Mouse (Mus musculus) adrenal gland, adult 2 months (tissue): ENCODE results near the gene Cyth1. TPM values are rescaled to one million over a fixed set of nuclear protein-coding genes. Genes with fewer than 3 reads are reported as not detected.

Source experiments
- DNase-seq: peaks from one replicate; pipeline ENCODE4 v3.0.0; 2021
- polyA plus RNA-seq: library from polyadenylated mRNA; depleted of rRNA; stranded (reverse); fragments of >200 nt; gene quantifications from 2 replicates; pipeline ENCODE4 v1.2.3, GENCODE M21; 2012
- total RNA-seq, 2 experiments: library from RNA; stranded (reverse); gene quantifications; 2 replicates each; pipeline ENCODE4 v1.2.3; 2021

Gene Cyth1
- total and polyA plus RNA-seq, 3 experiments = 13.8 to 34.0 (median 28.9) TPM

GRCm38 (mm10) chr11:118254159-118254951 lies 6.0 kb upstream of the Cyth1 start:
- peak; percentile 51 for DNase-seq

DNA sequence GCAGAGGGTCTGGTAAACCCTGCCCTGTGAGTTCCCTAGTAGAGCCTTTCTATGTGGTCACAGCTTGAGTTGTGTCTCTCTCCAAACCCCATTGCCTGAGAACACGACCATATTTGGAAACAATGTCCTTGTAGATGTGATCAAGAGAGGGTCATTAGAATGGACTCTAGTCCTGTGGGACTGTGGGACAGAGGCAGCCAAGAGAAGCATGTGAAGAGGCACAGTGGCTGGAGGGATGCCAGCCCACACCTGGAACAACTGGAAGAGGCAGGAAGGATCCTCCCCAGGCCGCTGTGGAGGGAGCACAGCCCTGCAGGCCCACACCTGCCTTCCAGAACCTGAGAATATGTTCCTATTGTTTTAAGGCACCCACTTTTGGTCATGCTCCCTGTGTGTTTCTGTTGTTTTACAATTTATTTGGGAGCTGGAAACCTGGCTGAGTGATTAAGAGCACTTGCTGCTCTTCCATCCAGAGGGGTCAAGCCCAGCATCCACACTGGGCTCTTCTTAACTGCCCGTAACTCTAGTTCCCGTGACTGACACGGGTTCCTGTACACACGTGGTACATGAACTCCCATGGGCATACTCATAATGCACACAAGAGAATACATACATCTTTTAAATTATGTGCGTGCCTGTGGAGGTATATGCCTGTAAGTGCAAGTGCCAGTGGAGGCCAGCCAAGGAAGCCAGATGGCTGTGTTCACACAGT lies 5.2 kb upstream of the Cyth1 start:
- no peak for DNase-seq

DNA sequence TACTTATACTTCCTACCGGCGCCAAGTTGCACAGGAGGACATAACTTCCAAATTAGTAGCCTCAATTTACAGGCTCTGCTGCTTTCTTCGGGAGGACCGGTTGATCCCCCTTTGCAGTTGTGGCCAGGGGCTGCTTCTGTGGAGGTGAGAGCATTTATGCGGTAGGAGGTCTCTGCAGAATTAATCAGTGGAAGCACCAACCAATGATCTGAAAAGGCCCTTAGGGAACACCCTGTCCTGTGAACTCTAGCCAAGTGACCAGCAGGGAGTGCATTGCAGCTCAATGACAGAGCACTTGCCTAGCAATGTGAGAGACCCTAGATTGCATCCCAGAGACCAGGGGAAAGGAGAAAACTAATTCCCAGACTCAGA lies 606 bp upstream of the Cyth1 start:
- no peak for DNase-seq

DNA sequence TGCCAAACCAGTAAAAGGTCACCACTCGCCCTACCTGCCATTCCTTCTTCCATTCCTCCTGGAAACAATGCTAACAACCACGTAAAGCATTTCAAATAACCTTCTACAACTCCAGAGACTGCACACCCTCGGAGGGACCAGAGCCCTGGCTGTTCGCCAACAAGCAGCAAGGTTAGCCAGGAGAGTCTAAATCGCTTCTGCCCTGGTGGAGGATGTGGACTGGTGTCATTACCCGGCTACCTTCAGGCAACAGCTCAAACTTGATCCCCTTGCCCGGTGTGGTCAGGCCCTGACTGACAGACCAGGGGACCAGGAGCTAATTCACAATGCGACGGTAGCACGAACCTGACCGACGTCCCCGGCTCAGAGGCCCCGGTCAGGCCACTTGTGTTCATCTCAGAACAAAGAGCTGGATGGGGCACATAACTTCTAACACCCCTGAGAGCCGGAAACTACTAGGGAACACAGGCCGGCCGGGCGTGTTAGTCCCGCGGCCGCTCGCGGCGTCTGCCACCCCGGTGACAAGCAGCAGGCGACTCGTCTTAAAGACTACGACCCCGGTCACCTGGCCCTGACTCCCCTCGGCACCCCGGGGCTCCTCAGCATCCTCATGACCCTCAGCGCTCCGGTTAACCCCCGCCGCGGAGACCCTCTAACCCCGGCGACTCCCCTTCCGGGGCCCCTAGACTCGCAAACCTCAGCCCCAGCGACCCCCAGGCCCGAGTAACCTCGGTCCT lies 865 bp downstream of the Cyth1 start:
- peak; percentile 80 for DNase-seq

DNA sequence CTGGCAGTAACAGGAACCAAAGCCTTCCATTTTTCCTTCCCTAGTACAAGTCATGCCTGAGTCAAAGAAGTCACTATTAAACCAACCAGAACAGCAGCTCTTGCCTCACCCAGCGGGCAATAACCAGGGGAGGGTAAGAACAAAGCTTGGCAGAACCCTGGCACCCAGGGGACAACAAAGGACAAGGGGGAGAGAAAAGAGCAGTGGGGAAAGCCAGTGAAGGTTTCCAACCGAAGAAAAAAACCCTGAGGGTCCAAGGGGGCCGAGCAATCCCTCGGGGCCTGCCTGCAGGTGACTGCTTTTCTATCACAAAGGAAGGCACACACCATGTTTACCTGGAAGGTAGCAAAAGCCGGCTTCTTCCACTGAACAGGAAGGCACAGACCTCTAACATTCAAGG lies 1.7 kb downstream of the Cyth1 start:
- DNase-seq = peak; percentile 45

GRCm38 (mm10) chr11:118245130-118245529 lies 3.3 kb downstream of the Cyth1 start:
- no peak for DNase-seq

DNA sequence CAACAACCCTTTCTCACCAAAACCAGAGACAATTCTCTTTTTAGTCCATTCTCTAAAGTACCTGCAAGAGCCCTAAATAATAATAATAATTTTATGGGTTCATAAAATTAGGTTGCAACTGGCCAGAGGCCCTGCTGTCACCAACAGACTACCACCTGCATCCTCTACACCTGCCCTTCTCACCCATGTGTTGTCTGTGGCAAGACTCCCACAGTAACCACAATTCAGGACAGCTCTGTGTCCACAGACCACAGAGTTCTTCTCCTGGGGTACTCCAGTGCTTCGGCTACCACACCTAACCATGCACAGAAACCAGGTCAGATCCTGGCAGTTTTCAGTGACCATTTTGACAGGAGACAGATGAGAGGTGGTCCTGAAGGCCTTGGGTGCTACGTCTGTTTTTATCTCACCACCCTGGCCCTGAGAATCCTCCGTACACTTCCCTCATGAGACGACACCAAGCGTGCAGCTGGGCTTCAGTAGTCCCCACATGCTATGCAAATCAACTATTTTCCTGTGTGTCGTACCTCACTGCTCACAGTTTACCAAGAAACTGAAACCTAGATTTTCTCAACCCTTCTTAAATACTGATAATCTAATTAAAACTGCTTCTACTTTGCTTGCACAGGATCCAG lies 4.6 kb downstream of the Cyth1 start:
- DNase-seq = no peak

DNA sequence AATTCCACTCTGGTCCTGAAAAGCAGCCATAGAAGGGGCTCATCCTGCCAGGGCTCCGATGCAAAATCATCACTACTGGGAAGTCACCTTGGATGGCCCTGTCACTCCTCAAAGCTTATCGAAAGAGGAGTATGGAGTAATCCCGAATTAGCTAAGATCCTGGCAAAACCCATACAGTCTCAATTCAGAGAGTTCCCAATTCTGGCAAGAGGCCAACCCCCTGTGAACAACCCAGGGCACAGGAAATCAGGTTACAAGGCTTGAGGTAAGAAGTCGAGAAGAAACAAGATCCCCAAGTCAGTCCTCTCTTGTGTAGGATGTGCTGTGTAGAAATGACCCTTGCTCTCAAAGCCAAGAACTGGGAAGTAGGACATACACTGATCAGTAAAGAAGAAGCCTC lies 5.9 kb downstream of the Cyth1 start:
- DNase-seq = peak; percentile 47

DNA sequence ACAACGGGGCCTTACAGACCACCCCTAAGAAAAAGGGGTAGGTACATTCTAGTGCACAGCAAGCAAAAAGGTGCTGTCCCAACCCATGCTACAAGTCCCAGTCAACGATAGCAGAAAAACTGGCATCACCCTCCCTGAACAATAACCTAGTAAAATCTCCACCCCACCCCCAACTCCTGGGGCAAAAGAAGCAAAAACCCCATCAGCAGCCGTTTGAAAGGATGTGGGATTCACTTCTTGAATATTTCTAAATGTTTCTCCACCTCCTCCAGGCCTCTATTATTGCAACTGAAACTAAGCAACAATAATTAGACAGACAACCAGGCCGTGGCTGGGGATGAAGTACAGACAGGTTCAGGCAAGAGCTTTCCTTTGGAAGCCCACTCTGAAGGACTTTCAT lies 8.0 kb downstream of the Cyth1 start:
- DNase-seq = no peak

DNA sequence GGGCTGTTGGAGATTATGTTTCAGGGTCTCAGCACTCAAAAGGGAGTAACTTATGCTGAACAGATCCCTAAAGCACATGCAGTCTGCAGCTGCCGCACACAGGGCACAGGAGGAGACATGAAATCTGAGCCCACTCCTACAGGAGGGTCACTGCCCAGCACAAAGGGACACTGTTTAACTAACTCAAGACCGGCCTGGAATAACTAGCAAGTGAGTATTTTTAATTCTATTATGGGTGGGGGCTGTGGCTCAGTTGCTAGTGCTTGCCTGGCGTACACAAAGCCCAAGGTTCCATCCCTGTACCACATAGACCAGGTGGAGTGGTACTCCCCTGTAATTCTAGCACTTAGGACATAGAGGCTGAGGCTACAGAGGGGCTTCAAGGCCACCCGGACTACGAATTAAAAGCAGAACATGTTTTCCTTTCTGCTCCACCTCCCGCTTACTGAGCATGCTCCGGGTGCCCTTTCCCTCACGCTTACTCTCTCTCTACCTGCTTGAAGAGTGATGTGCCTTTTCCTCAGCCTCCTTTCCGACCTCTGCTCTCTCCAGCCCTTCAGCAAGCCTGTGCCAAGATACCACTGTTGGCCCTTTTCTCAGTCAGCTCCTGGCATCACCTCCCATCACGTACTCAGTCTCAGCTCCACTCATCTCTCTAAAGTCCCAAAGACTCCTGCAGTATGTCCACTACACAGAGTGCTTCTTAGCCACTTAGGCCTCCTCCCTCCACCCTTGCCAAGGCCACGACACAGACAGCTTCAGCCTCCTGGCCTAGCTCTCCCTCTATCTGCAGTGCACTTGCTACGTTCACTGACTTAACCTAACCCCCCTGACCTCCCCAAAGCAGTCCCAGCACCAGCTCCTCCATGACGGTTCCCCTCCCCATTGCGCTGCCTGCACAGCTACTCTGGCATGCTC lies 8.9 kb downstream of the Cyth1 start:
- DNase-seq = no peak

DNA sequence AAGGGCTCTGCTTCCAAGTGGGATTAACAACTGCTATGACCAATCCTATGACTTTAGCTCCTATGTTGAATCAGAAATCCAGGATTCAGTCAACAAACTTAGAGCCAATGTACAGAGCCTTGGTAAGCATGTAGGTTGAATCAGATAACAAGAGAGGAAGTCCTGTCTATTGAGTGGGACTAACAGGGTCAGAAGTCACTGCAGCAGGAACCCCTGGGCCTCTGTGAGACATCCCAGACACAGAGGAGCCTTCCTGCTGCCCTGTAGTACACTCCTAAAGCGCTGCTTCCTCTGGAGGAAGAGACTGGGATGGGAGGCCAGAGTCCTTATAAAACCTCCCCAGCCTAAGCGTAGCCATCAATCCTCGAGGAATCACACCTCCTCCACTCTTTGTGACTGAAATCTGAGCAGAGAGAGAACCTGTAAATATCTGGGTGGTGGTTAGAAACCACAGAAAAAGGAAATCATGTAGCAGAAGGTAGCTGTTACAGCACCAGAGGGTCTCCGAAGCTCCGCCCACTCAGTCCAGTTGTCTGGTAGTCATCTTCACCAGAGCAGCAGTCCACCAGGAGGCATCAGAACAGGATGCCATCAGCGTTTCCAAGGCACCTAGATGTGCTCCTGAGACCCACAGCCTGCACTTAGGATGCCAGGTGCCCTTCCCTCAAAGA lies 11.7 kb downstream of the Cyth1 start:
- DNase-seq = peak; percentile 29

DNA sequence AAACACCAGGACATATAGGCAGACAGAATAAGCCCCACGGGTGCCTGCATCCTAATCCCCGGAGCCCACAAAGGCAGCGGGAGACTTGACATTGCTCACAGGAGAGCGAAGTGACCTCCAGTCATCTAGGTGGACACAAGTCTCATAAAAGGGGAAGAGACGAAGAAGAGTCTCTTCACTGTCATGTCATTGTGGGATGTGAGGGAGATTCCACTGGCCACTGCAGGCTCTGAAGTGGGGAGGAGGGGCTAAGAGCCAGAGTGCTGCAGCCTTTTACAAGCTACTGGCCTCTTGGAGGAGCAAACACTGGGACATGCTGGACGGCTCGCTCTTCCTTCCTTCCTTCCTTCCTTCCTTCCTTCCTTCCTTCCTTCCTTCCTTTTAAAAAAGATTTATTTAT lies 13.5 kb downstream of the Cyth1 start:
- no peak for DNase-seq

- no peak for DNase-seq
Observed at GRCm38 (mm10) chr11:118234500-118234899, 13.9 kb downstream of the Cyth1 start.

DNA sequence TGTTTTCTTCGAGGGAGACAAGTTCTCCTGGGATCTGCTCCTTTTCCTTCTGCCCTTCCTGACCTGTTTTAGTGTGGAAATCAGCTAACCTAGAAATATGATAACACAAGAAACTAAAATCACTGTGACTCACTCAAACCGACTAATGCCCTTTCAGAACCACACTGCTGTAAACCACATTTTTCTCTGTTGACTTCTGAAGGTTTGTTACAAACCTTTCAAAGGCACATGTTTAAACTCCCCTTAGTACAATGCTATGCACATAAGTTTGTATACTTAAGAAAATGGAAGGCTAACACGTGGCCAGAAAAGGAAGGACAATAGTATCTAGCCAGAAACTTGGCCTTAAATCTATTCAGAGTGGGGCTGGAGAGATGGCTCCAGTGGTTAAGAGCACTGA lies 14.5 kb downstream of the Cyth1 start:
- no peak for DNase-seq

GRCm38 (mm10) chr11:118232314-118232831 lies 16.0 kb downstream of the Cyth1 start:
- DNase-seq = peak; percentile 45

GRCm38 (mm10) chr11:118229941-118230340 lies 18.5 kb downstream of the Cyth1 start:
- no peak for DNase-seq

GRCm38 (mm10) chr11:118227650-118228049 lies 20.7 kb downstream of the Cyth1 start:
- DNase-seq = no peak

GRCm38 (mm10) chr11:118226850-118227249 lies 21.5 kb downstream of the Cyth1 start:
- no peak for DNase-seq

GRCm38 (mm10) chr11:118225862-118226261 lies 22.5 kb downstream of the Cyth1 start:
- no peak for DNase-seq

- no peak for DNase-seq
Observed at GRCm38 (mm10) chr11:118225056-118225836, 23.1 kb downstream of the Cyth1 start.
